Mouse (Mus musculus) gastrocnemius, postnatal 36 days (tissue): ENCODE measurements at regions not wholly inside any gene's neighbourhood (a gene's known extent, or its start where the extent isn't known, plus 50 kb on each side); places are given as distances from the start of the nearest gene placed in this dataset.
A peak's percentile ranks its signal among the peaks of the same experiment; 100 is the strongest.

Experiments
- DNase-seq, 2 experiments: peaks; one replicate each; pipeline ENCODE4 v3.0.0; 2022
- intact Hi-C: fragments of 180-260 bp; cut with DNase I; formaldehyde crosslinking; loops from one replicate; pipeline ENCODE4 v1.15.1; 2025

- DNase-seq = no peak
- intact Hi-C loops = no loop called here
Observed at GRCm38 (mm10) chr14:47857731-47858556, 209.7 kb downstream of the Ktn1 start.

- intact Hi-C loops = no loop called here
- peak in 1 of 2 experiments; percentile 21 for DNase-seq
Observed at GRCm38 (mm10) chr14:47862556-47862955, 214.3 kb downstream of the Ktn1 start.

- intact Hi-C loops = no loop called here
Observed at GRCm38 (mm10) chr14:47863067-47863466, 214.8 kb downstream of the Ktn1 start.

DNA sequence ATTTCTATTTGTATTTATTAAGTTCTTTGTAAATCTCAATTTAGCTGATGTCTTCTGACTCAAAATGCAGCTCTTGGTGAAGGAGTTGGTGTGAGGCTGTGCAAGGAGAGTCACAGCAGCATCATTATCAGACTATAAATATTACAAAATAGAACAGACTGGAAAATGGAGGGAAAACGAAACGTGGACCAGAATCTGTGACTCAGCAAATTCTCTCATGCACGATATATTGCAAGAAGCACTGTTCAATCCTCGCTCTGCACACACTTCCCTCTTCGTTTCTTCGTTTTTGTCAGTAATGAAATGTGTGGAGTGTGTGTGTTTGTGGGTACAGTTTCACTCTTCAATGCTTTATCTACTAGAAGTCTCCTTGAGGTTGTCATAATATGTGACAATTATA, 215.5 kb downstream of the Ktn1 start:
- intact Hi-C loops = no loop called here
- no peak for DNase-seq

More at GRCm38 (mm10) chr14:47863067-47863466, 214.8 kb downstream of the Ktn1 start:
- no peak for DNase-seq

- intact Hi-C loops = no loop called here
- no peak for DNase-seq
Observed at GRCm38 (mm10) chr14:47867017-47867416, 218.8 kb downstream of the Ktn1 start.

DNA sequence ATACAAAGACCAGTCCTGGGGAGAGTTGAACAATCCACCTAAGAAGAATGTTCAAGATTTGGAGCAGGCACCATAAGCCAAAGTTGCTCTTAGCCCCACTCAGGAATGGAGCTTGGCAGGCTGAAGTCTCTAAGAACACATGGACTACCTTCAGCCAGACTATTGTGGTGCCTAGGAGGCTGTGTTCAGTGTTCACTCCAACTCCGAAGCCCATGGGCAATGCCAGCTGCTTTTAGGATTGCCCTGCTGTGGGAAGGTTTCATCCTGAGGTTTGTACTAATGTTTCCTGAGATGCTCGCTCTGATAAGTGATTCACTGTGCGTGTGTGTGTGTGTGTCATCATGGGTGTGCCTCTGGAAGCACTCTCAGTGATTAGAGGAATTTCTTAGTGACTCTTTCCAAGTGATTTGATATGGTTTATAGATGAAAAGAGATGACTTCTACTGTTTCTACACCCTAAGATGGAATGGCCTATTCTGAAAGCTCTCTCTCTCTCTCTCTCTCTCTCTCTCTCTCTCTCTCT, 220.1 kb downstream of the Ktn1 start:
- DNase-seq = no peak
- intact Hi-C loops = no loop called here

DNA sequence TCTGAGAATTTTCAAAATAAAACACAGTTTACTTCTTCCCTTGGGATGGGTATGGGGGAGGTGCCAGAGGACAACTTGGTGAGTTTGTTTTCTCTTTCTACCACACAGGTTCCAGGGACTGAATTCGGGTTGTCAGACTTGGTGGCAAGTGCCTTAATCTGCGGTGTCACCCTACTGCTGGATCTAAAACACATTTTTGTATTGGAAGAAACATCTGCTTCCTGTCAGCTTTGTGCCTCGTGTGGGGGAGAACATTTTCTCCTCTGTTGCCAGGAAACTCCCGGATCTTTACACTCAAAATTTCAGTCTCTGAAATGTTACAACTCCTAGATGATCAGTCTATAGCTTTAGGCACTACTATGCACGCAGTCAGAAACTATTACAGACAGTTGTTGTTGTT, 228.3 kb downstream of the Ktn1 start:
- intact Hi-C loops = no loop called here
- no peak for DNase-seq

GRCm38 (mm10) chr14:47877167-47877566, 228.9 kb downstream of the Ktn1 start:
- intact Hi-C loops = no loop called here
- DNase-seq = no peak

DNA sequence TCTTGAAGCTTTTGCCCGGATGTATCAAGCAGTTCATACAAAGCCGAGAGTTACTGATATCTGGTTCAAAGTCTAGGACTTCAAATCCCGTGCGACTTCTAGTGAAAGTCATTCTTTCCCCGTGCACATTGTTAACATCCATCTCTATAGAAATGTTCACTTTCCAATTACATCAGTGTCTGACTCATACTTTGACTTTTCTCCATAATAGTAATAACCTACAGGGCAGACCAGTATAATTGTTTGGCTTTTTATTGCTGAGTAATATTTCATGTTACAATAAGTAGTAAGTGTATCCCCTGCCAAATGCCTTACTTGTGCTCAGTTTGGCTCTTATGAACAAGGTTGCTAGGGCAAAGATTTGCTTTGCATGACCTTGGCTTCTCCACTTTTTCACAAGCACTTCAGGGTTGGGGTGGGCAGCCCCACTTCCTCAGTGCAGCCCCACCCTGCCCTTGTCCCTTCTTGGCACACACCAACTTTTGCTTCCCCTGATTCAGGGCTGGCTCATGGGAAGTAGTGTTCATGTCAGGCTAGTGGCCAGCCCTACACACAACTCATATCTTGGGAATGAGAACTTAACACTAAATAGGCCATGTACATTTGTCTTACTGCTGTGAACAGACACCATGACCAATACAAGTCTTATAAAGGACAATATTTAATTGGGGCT, 229.7 kb downstream of the Ktn1 start:
- intact Hi-C loops = no loop called here
- no peak for DNase-seq

DNA sequence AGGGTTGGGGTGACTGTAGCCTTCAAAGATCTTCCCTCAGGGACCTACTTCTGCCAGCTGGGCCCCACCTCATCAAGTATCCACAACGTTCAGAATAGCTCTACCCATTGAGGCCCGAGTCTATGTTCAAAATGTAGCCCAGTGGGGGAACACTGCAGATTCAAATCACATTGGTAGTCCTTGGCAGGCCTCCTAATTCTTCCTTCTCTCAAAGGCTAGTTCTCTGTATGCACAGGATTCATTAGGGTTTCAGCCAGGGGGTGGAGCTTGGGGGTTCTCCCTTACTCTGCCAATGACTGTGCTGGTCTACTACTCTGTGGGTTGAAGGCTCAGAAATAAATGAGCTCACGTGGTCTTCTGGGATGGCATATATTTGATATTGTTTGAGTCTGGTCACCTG, 235.3 kb upstream of the Peli2 start:
- DNase-seq = no peak
- intact Hi-C loops = no loop called here

DNA sequence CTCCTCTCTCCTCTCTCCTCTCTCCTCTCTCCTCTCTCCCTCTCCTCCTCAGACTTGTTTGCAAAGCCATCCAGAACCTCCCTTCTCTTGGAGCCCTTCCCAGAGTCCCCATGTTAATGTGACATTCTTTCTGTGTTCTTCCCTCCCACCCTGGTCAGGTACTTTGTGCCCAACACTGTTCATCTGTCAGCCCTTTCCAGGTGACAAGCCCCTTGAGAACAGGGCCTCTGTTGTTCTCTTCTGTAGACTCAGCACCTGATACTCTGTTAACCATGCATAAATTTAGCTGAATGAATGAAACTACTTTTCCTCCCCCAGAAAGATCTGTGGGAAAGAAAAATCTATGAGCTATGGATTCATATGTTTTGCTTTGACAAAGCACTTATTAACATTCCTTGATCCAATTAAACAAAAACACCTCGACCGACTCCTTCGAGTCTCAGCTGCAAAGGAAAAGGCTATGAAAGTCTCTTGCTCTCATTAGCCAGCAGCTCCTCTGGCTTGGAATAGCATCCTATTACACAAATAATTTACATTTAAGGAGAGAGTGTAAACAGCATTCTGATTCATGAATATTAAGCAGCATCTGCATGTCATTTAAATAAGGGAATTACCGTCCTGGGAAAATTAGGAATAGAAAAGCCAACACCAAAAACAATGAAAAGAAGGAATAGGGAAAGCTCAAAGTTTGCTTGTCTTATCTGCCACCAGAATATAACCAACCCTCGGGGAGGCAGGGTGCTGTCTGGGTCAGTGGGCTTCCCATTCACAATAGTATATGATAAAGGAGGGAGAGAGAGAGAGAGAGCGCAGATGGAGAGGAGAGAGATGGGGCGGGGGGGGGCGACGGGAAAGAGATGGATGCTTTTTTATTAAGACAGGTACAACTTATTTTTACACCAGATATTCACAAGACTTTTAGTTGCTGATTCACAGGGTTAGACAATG, 230.1 kb upstream of the Peli2 start:
- intact Hi-C loops = no loop called here
- no peak for DNase-seq

DNA sequence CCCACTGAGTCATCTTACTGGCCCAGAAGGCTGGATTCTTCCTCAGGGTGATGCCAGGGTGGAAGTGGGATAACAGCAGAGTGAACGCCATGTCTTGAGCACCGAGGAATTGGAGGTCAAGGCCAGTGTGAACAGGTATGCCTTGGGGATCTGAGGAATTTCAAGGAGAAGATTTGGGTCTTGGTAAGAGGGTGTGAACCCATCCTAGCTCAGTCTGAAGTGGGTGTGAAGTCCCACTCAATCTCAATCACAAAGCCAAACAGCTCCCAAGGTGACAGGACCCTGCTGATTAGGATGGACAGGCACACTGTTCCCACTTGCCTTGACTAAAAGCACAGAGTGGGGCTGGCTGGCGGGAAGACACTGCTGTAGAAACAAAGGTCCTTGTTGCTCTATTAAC, 224.0 kb upstream of the Peli2 start:
- no peak for DNase-seq
- intact Hi-C loops = no loop called here

DNA sequence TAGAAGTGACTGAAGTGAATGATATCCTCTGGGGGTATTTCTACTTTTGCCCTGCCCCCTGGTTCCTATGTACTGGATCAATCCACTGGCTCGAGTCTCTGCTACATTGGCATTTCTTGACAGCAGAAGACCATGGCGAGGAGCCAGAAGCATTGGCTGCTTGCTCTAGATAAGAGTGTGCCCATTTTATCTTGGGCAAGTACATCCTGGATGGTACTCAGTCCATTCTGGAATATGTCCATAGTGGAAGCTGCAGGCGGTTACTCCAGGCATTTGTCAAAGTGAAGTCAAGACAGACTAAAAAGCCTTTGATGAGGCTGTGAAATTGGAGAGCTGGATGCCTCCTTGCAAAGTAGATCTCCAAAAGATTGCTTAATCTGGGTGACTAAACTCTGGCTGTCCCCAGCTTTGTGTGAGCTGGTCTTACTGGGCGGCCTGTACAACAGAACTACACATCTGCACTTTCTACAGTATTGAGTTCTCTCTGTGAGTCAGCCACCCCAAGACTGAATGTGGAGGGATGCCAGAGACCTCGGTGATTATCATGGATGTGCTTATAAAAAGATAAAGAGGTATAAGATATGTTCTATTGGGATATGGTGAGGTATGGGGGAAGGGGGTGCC, 222.6 kb upstream of the Peli2 start:
- intact Hi-C loops = no loop called here
- no peak for DNase-seq

GRCm38 (mm10) chr14:47898605-47899004, 222.0 kb upstream of the Peli2 start:
- intact Hi-C loops = no loop called here
- no peak for DNase-seq

GRCm38 (mm10) chr14:47905334-47905733, 215.3 kb upstream of the Peli2 start:
- DNase-seq = no peak
- intact Hi-C loops = no loop called here

GRCm38 (mm10) chr14:47909129-47909528, 211.5 kb upstream of the Peli2 start:
- intact Hi-C loops = no loop called here
- DNase-seq = no peak

GRCm38 (mm10) chr14:47910741-47911295, 209.8 kb upstream of the Peli2 start:
- intact Hi-C loops = no loop called here
- no peak for DNase-seq

GRCm38 (mm10) chr14:47911546-47912545, 208.8 kb upstream of the Peli2 start:
- intact Hi-C loops = no loop called here
- DNase-seq = no peak

- no peak for DNase-seq
- intact Hi-C loops = no loop called here
Observed at GRCm38 (mm10) chr14:47915621-47916020, 205.0 kb upstream of the Peli2 start.
